Mouse (Mus musculus) left cerebral cortex, adult 6 months (tissue): ENCODE results near the gene Mmrn2. TPM values are rescaled to one million over a fixed set of nuclear protein-coding genes. Genes with fewer than 3 reads are reported as not detected.

ENCODE experiments used
- long read RNA-seq, 2 experiments: library from polyadenylated mRNA; unstranded; transcript quantifications; one replicate each; pipeline ENCODE4 v2.0.0; 2019 to 2020
- polyA plus RNA-seq: library from polyadenylated mRNA; unstranded; fragments of <200 nt; fragmentation: Nextera tagmentation; gene quantifications from 2 replicates; pipeline ENCODE4 v1.2.3, GENCODE M21; 2021

Gene Mmrn2
- polyA plus RNA-seq: 1.1 and 1.2 TPM in 2 replicates
- long read RNA-seq, experiment 1, partial matches to known transcripts: 0 of 4 reads
- long read RNA-seq, experiment 1, other reads (novel, unspliced or antisense): 0 of 4 reads
- long read RNA-seq, experiment 2, partial matches to known transcripts: 1 of 4 reads
- long read RNA-seq, experiment 2, other reads (novel, unspliced or antisense): 1 of 4 reads

GRCm38 (mm10) chr14:34375415-34375904 lies at the start of gene Mmrn2:
Mmrn2 (plus strand) TSS chr14:34375465.

DNA sequence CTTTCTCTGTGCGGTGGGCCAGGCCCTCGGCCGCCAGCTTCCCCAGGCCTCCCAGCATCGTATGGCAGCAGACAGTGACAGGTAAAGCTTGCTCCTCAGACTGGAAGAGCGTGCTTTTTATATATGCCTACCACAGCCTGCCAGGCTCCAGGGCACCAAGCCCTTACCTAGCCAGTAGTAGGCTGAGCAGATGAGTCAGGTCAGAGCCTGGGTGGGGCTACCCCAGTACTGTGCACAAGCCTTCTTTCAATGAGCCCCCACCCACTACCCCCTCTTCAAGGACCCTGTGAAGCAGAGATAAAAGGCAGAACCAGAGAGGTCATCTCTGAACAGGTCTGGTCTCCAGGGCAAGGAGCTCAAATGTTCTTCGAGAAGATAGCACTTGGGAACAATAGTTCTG lies 20.0 kb upstream of the Mmrn2 start, which contains the start of gene Fam25c:
Fam25c (minus strand) TSS at position 133 of the 400 bp plus-strand sequence.

DNA sequence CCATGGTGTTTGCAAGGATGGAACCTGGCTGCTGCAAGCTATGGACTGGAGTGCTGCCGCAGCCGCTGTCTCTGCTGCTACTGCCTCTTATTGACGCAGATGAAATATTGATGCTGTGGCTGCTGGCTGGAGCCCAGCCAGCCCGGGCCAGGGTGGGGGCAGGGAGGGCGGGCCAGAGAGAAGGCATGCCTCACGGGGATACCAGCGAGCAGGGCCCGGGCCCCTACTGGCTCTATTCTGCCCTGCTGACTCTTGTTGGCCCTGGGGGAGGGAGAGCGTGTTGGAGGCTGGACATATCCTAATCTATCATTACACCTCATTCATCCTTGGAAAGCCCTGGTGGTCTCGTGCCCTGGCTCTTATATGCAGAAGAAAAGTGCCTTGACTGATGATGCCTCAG lies 688 bp upstream of the Mmrn2 start, which contains the start of gene Sncg:
Sncg (minus strand) TSS at position 213 of the 400 bp plus-strand sequence.

Other genes with a start within 250 kb of the Mmrn2 start
- not detected in 2 replicates for gene Npy4r, start 223.0 kb upstream of the Mmrn2 start, polyA plus RNA-seq
- gene Gprin2, start 173.8 kb upstream of the Mmrn2 start, polyA plus RNA-seq: 0.16 and 0.66 TPM in 2 replicates
- 0.21 and 0.29 TPM in 2 replicates for gene Syt15, start 155.9 kb upstream of the Mmrn2 start, polyA plus RNA-seq
- 5.1 and 8.6 TPM in 2 replicates for gene Shld2, start 65.0 kb upstream of the Mmrn2 start, polyA plus RNA-seq
- gene Glud1, start 64.7 kb upstream of the Mmrn2 start, polyA plus RNA-seq: 55.7 and 67.9 TPM in 2 replicates
- 0.50 TPM in 1 of 2 replicates, not detected in the other for gene Fam25c, start 20.0 kb upstream of the Mmrn2 start, polyA plus RNA-seq
- gene Sncg, start 676 bp upstream of the Mmrn2 start, polyA plus RNA-seq: 3.8 and 5.9 TPM in 2 replicates
- 5.0 and 8.2 TPM in 2 replicates for gene Bmpr1a, start 127.9 kb downstream of the Mmrn2 start, polyA plus RNA-seq
- not detected in 2 replicates for gene 9230112D13Rik, start 147.3 kb downstream of the Mmrn2 start, polyA plus RNA-seq
- gene Ldb3, start 213.2 kb downstream of the Mmrn2 start, polyA plus RNA-seq: 1.5 and 2.3 TPM in 2 replicates
- gene Opn4, start 224.7 kb downstream of the Mmrn2 start, polyA plus RNA-seq: 0.21 and 0.28 TPM in 2 replicates